Mouse (Mus musculus) frontal cortex, postnatal 36 days (tissue): Measurements from ENCODE around the gene Otos.

ENCODE experiments used
- DNase-seq, 2 experiments: peaks; one replicate each; pipeline ENCODE4 v3.0.0; 2022; ENCODE audit warnings: low spot score in 2 of 2

The Otos gene

GRCm38 (mm10) chr1:92607711-92608110 lies 40.9 kb downstream of the Otos start:
- no peak for DNase-seq

DNA sequence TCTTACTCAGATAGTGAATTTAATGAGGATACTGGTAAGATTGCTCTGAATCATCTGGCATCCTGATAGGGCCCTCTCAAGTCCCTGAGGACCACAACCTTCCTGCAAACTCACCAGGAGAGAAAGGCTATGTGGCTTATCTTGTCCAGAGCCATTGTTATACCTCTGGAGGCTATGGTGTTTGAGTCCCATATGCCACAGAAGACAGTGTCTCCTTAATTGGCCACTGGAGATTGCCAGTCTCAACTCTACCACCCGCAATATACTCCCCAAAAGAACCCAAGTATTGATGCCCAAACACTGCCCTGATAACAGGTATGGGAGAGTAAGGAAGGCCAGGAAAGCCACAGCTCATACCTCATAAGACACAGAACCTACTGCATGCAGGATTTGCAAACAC lies 43.2 kb downstream of the Otos start, which contains the start of gene Olfr1410:
Gene Olfr1410 (plus strand): TSS at position 301 of the 400 bp plus-strand sequence.
- no peak for DNase-seq

DNA sequence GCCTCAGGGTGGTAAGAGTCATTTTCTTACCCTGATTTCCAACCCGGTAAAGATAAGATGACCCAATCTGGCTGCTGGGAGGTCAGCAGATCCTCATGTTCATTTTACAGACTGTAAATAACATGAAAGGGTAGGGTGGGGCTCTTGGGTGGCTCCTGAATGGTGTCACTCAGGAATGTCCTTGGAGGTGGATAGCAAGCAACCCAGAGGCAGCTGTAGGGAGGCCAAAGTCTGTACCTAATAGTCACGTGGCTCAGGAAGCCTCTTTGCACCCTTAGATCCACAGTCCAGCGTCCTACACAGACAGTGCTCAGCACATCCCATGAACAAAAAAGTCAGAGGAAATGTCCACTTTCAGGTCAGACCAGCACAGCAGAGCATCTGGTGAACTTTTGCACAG lies 52.6 kb downstream of the Otos start:
- no peak for DNase-seq
